ENCODE assay signal across 8 mouse cellular contexts in genomic region chr15:82163356-82164060, GRCm38 (mm10). TPM values are rescaled to one million over a fixed set of nuclear protein-coding genes. Genes with fewer than 3 reads are reported as not detected.
DNase-seq lines count a peak whose midpoint lies in the region; ATAC-seq and TF ChIP-seq lines count a peak whose summit lies in the region.

No protein-coding gene starts in this region.

- no peaks in the 10 kb centered on the region for H3K36me3 ChIP-seq in hindbrain, embryonic 11.5 days (ENCODE audit: control insufficient read depth, insufficient read depth, low read length)
- no peaks in the 10 kb centered on the region for H3K36me3 ChIP-seq in hindbrain, embryonic 14.5 days (replicated peaks; ENCODE audit: control insufficient read depth, insufficient read depth)
- no peaks in the 10 kb centered on the region for H3K36me3 ChIP-seq in liver, embryonic 14.5 days (replicated peaks; ENCODE audit: control insufficient read depth, insufficient read depth, low read depth)

- H3K4me1 ChIP-seq in hindbrain, embryonic 11.5 days (replicated peaks; ENCODE audit: control insufficient read depth, insufficient read depth, low read length): peaks cover under 1% of the 10 kb centered on the region; the same call in 1 of the 2 replicates
- peaks cover 51% of the 10 kb centered on the region for H3K4me1 ChIP-seq in hindbrain, embryonic 14.5 days (replicated peaks; ENCODE audit: control insufficient read depth, insufficient read depth, low read length)
- peaks cover 36 to 48% of the 10 kb centered on the region in 2 experiments for H3K4me1 ChIP-seq in liver, embryonic 14.5 days (replicated peaks; ENCODE audit: control insufficient read depth in 2 of 2, insufficient read depth in 2 of 2, low read length in 1 of 2)

- TF ChIP-seq EP300 in liver, embryonic 14.5 days (IDR thresholded peaks at IDR 0.05; ENCODE audit: low read depth): no peak

- 0 out of 2 replicates have a peak overlapping the region, but pooled peaks have one; percentile 34 for H3K27ac ChIP-seq in hindbrain, embryonic 11.5 days (ENCODE audit: low read depth, low read length)
- H3K27ac ChIP-seq in hindbrain, embryonic 14.5 days: no peak overlapping the region
- H3K27ac ChIP-seq in liver, embryonic 14.5 days: peak overlapping the region; percentile 89

- no peak overlapping the region for H3K4me2 ChIP-seq in hindbrain, embryonic 11.5 days (replicated peaks; ENCODE audit: low read depth, low read length)
- no peak overlapping the region for H3K4me2 ChIP-seq in hindbrain, embryonic 14.5 days (replicated peaks)
- H3K4me2 ChIP-seq in liver, embryonic 14.5 days (ENCODE audit: low read depth): peak overlapping the region; percentile 57

- no peak overlapping the region for H3K9ac ChIP-seq in hindbrain, embryonic 11.5 days (ENCODE audit: low read depth, low read length)
- H3K9ac ChIP-seq in hindbrain, embryonic 14.5 days: no peak overlapping the region
- H3K9ac ChIP-seq in liver, embryonic 14.5 days (replicated peaks): peak overlapping the region; percentile 56

- H3K9me3 ChIP-seq in hindbrain, embryonic 11.5 days (ENCODE audit: control insufficient read depth, low read length): no peaks in the 10 kb centered on the region
- H3K9me3 ChIP-seq in hindbrain, embryonic 14.5 days (ENCODE audit: control insufficient read depth, low read length): no peaks in the 10 kb centered on the region
- no peaks in the 10 kb centered on the region for H3K9me3 ChIP-seq in liver, embryonic 14.5 days (ENCODE audit: control insufficient read depth, low read length)

- 84% methylated on average over 10 of the region's 10 CpGs for WGBS in hindbrain, embryonic 11.5 days
- WGBS in hindbrain, embryonic 14.5 days: 85% methylated on average over 10 of the region's 10 CpGs
- WGBS in liver, embryonic 14.5 days (ENCODE audit: insufficient replicate concordance): 70% methylated on average over 10 of the region's 10 CpGs

- no peak for ATAC-seq in hindbrain, embryonic 11.5 days (ENCODE audit: low FRiP score)
- no peak for ATAC-seq in hindbrain, embryonic 14.5 days (ENCODE audit: low FRiP score)
- ATAC-seq in liver, embryonic 14.5 days (ENCODE audit: insufficient read depth): no peak

- no peak overlapping the region for H3K4me3 ChIP-seq in hindbrain, embryonic 11.5 days (ENCODE audit: low read depth, low read length)
- no peak overlapping the region for H3K4me3 ChIP-seq in hindbrain, embryonic 14.5 days (replicated peaks; ENCODE audit: low read length)
- H3K4me3 ChIP-seq in liver, embryonic 14.5 days (ENCODE audit: insufficient read depth in 1 of 2, low read depth in 2 of 2, low read length in 2 of 2): no peak overlapping the region

- DNase-seq in hindbrain, embryonic 11.5 days (ENCODE audit: low spot score): no peak
- no peak for DNase-seq in hindbrain, embryonic 14.5 days (ENCODE audit: low spot score)
- peak; percentile 44 for DNase-seq in thymus, postnatal 0 days (ENCODE audit: low spot score)
- no peak for DNase-seq in thymus, postnatal 14 days
- DNase-seq in liver, embryonic 14.5 days (ENCODE audit: low read depth in 3 of 3, low spot score in 3 of 3): no peak
- no peak for DNase-seq in frontal cortex, postnatal 14 days (ENCODE audit: low spot score in 2 of 2)
- DNase-seq in adrenal gland, postnatal 4 days (ENCODE audit: low spot score in 2 of 2): no peak
- DNase-seq in spleen, postnatal 14 days (ENCODE audit: low spot score in 2 of 2): no peak

- no peaks in the 10 kb centered on the region for H3K27me3 ChIP-seq in hindbrain, embryonic 11.5 days (ENCODE audit: control insufficient read depth, insufficient read depth, low read length)
- H3K27me3 ChIP-seq in hindbrain, embryonic 14.5 days (ENCODE audit: control insufficient read depth, insufficient read depth, low read length): no peaks in the 10 kb centered on the region
- no peaks in the 10 kb centered on the region for H3K27me3 ChIP-seq in liver, embryonic 14.5 days (ENCODE audit: control insufficient read depth, insufficient read depth, low read length)

- no peak for TF ChIP-seq CTCF in liver, embryonic 14.5 days (IDR thresholded peaks at IDR 0.05; ENCODE audit: low read depth)

RNA-seq across cellular contexts. Expression of gene Srebf2, which starts 16.5 kb away (rescaled TPM):
- polyA plus RNA-seq in hindbrain, embryonic 11.5 days (2014; fragmentation: Nextera tagmentation; extraction: Ambion mirVana): 143 and 144 TPM in 2 replicates
- 153 and 154 TPM in 2 replicates for polyA plus RNA-seq in hindbrain, embryonic 14.5 days (2014; fragmentation: Nextera tagmentation; extraction: Ambion mirVana)
- polyA plus RNA-seq in thymus, postnatal 0 days (2015; fragmentation: Nextera tagmentation; extraction: Ambion mirVana): 152 and 161 TPM in 2 replicates
- 29.3 and 37.1 TPM in 2 replicates for polyA plus RNA-seq in liver, embryonic 14.5 days (2012; rRNA removed)
- 30.8 and 35.2 TPM in 2 replicates for polyA plus RNA-seq in liver, embryonic 14.5 days (2014; fragmentation: Nextera tagmentation; extraction: Ambion mirVana)
- total RNA-seq in adrenal gland, postnatal 4 days (2021): 10 to 100 TPM; 54.6 to 71.7 TPM

RNA-seq across cellular contexts. Expression of gene Ccdc134, which starts 35.8 kb away (rescaled TPM):
- polyA plus RNA-seq in hindbrain, embryonic 11.5 days (2014; fragmentation: Nextera tagmentation; extraction: Ambion mirVana): 17.0 and 17.2 TPM in 2 replicates
- 12.9 and 13.8 TPM in 2 replicates for polyA plus RNA-seq in hindbrain, embryonic 14.5 days (2014; fragmentation: Nextera tagmentation; extraction: Ambion mirVana)
- 34.1 and 34.4 TPM in 2 replicates for polyA plus RNA-seq in thymus, postnatal 0 days (2015; fragmentation: Nextera tagmentation; extraction: Ambion mirVana)
- polyA plus RNA-seq in liver, embryonic 14.5 days (2012; rRNA removed): 5.9 and 7.2 TPM in 2 replicates
- polyA plus RNA-seq in liver, embryonic 14.5 days (2014; fragmentation: Nextera tagmentation; extraction: Ambion mirVana): 5.5 and 6.6 TPM in 2 replicates
- 10 to 100 TPM; 11.1 to 11.3 TPM for total RNA-seq in adrenal gland, postnatal 4 days (2021)

RNA-seq across cellular contexts. Expression of gene Shisa8, which starts 49.1 kb away (rescaled TPM):
- polyA plus RNA-seq in hindbrain, embryonic 11.5 days (2014; fragmentation: Nextera tagmentation; extraction: Ambion mirVana): 1.0 and 1.9 TPM in 2 replicates
- polyA plus RNA-seq in hindbrain, embryonic 14.5 days (2014; fragmentation: Nextera tagmentation; extraction: Ambion mirVana): 3.4 and 6.3 TPM in 2 replicates
- polyA plus RNA-seq in thymus, postnatal 0 days (2015; fragmentation: Nextera tagmentation; extraction: Ambion mirVana): 0.15 and 0.26 TPM in 2 replicates
- 0.15 and 0.19 TPM in 2 replicates for polyA plus RNA-seq in liver, embryonic 14.5 days (2012; rRNA removed)
- polyA plus RNA-seq in liver, embryonic 14.5 days (2014; fragmentation: Nextera tagmentation; extraction: Ambion mirVana): 0.05 and 0.09 TPM in 2 replicates
- under 1 TPM; 0.70 to 0.79 TPM for total RNA-seq in adrenal gland, postnatal 4 days (2021)
